In genomic region chr6:83138056-83138455, GRCm38 (mm10) we compare ENCODE assay signal across 8 mouse cellular contexts. TPM values are rescaled to one million over a fixed set of nuclear protein-coding genes. Genes with fewer than 3 reads are reported as not detected.
DNase-seq lines count a peak whose midpoint lies in the region; ATAC-seq and TF ChIP-seq lines count a peak whose summit lies in the region.

No protein-coding gene starts in this region.

- peak overlapping the region; percentile 64 for H3K9ac ChIP-seq in hindbrain, embryonic 14.5 days
- no peak overlapping the region; the same call in 1 of the 2 replicates for H3K9ac ChIP-seq in liver, embryonic 15.5 days
- peak overlapping the region; percentile 89 for H3K9ac ChIP-seq in stomach, postnatal 0 days (ENCODE audit: low read length)

- H3K9me3 ChIP-seq in hindbrain, embryonic 14.5 days (ENCODE audit: control insufficient read depth, low read length): no peaks in the 10 kb centered on the region
- no peaks in the 10 kb centered on the region for H3K9me3 ChIP-seq in liver, embryonic 15.5 days (replicated peaks)
- H3K9me3 ChIP-seq in stomach, postnatal 0 days (ENCODE audit: control insufficient read depth, low read length): no peaks in the 10 kb centered on the region

- H3K4me2 ChIP-seq in hindbrain, embryonic 14.5 days (replicated peaks): peak overlapping the region; percentile 59
- peak overlapping the region; percentile 64 for H3K4me2 ChIP-seq in liver, embryonic 15.5 days
- H3K4me2 ChIP-seq in stomach, postnatal 0 days (replicated peaks; ENCODE audit: low read depth): peak overlapping the region; percentile 89

- H3K27me3 ChIP-seq in kidney, adult 2 months (replicated peaks; ENCODE audit: control insufficient read depth, insufficient read depth, low read length): no peaks in the 10 kb centered on the region
- H3K27me3 ChIP-seq in hindbrain, embryonic 14.5 days (ENCODE audit: control insufficient read depth, insufficient read depth, low read length): peaks cover 6% of the 10 kb centered on the region; the same call in 1 of the 2 replicates
- peaks cover 82% of the 10 kb centered on the region for H3K27me3 ChIP-seq in liver, embryonic 15.5 days
- no peaks in the 10 kb centered on the region for H3K27me3 ChIP-seq in stomach, postnatal 0 days (ENCODE audit: control insufficient read depth, insufficient read depth, low read length)

- WGBS in kidney, adult 2 months: 7% methylated on average over 11 of the region's 11 CpGs
- under 1% methylated on average over 11 of the region's 11 CpGs for WGBS in hindbrain, embryonic 14.5 days
- WGBS in liver, embryonic 15.5 days (ENCODE audit: insufficient replicate concordance): 6% methylated on average over 11 of the region's 11 CpGs
- 7% methylated on average over 11 of the region's 11 CpGs for WGBS in stomach, postnatal 0 days

- no peak for TF ChIP-seq EP300 in stomach, postnatal 0 days (optimal IDR thresholded peaks at IDR 0.05)

- TF ChIP-seq CTCF in kidney, adult 2 months (conservative IDR thresholded peaks at IDR 0.05; ENCODE audit: insufficient read depth, insufficient read length, low read depth, low read length): no peak
- TF ChIP-seq CTCF in stomach, postnatal 0 days (IDR thresholded peaks at IDR 0.05; ENCODE audit: low read depth): peak; percentile 41

- H3K4me3 ChIP-seq in kidney, adult 2 months (ENCODE audit: insufficient read depth, low read depth, low read length): peak overlapping the region; percentile 88
- peak overlapping the region; percentile 36 for H3K4me3 ChIP-seq in hindbrain, embryonic 14.5 days (replicated peaks; ENCODE audit: low read length)
- peak overlapping the region; percentile 55 for H3K4me3 ChIP-seq in liver, embryonic 15.5 days (replicated peaks)
- H3K4me3 ChIP-seq in stomach, postnatal 0 days (ENCODE audit: low read depth, low read length): peak overlapping the region; percentile 57

- no peaks in the 10 kb centered on the region for H3K36me3 ChIP-seq in kidney, adult 2 months (ENCODE audit: control insufficient read depth, insufficient read depth, low read length)
- no peaks in the 10 kb centered on the region for H3K36me3 ChIP-seq in hindbrain, embryonic 14.5 days (replicated peaks; ENCODE audit: control insufficient read depth, insufficient read depth)
- H3K36me3 ChIP-seq in liver, embryonic 15.5 days (replicated peaks): no peaks in the 10 kb centered on the region
- H3K36me3 ChIP-seq in stomach, postnatal 0 days (ENCODE audit: control insufficient read depth, insufficient read depth, low read length): no peaks in the 10 kb centered on the region

- peak overlapping the region; percentile 53 for H3K27ac ChIP-seq in kidney, adult 2 months (ENCODE audit: insufficient read depth, low read depth, low read length)
- peak overlapping the region; percentile 89 for H3K27ac ChIP-seq in hindbrain, embryonic 14.5 days
- peak overlapping the region; percentile 81 for H3K27ac ChIP-seq in liver, embryonic 15.5 days (replicated peaks)
- H3K27ac ChIP-seq in stomach, postnatal 0 days (replicated peaks): peak overlapping the region; percentile 99

- no peak for DNase-seq in kidney, adult 2 months
- DNase-seq in kidney, adult 8-10 months: no peak
- DNase-seq in embryo, embryonic 11 days: peak; percentile 83
- no peak for DNase-seq in hindbrain, embryonic 14.5 days (ENCODE audit: low spot score)
- DNase-seq in stomach, postnatal 0 days (ENCODE audit: low spot score): no peak
- DNase-seq in frontal cortex, postnatal 36 days (ENCODE audit: low spot score in 2 of 2): no peak
- no peak for DNase-seq in frontal cortex, adult 2 months (ENCODE audit: extremely low spot score in 1 of 2, low spot score in 1 of 2)

- H3K4me1 ChIP-seq in kidney, adult 2 months (ENCODE audit: control insufficient read depth, insufficient read depth, low read length): peaks cover 16% of the 10 kb centered on the region
- H3K4me1 ChIP-seq in hindbrain, embryonic 14.5 days (replicated peaks; ENCODE audit: control insufficient read depth, insufficient read depth, low read length): peaks cover 30% of the 10 kb centered on the region
- H3K4me1 ChIP-seq in liver, embryonic 15.5 days (replicated peaks): peaks cover 55% of the 10 kb centered on the region
- peaks cover 6% of the 10 kb centered on the region for H3K4me1 ChIP-seq in stomach, postnatal 0 days (replicated peaks; ENCODE audit: control insufficient read depth, insufficient read depth)

- no peak for TF ChIP-seq POLR2A in kidney, adult 2 months (IDR thresholded peaks at IDR 0.05; ENCODE audit: low read depth, low read length)

- peak; percentile 21; the same call in 1 of the 2 replicates for ATAC-seq in hindbrain, embryonic 14.5 days (ENCODE audit: low FRiP score)
- peak; percentile 12; the same call in 1 of the 2 replicates for ATAC-seq in liver, embryonic 15.5 days (ENCODE audit: insufficient read depth)
- ATAC-seq in stomach, postnatal 0 days (ENCODE audit: low FRiP score, low TSS enrichment): peak; percentile 10; the same call in 1 of the 2 replicates

RNA-seq across cellular contexts. Expression of gene Rtkn, which starts 2.8 kb away (rescaled TPM):
- polyA plus RNA-seq in kidney, adult 2 months (2012; rRNA removed): 73.6 and 96.1 TPM in 2 replicates
- polyA plus RNA-seq in hindbrain, embryonic 14.5 days (2014; fragmentation: Nextera tagmentation; extraction: Ambion mirVana): 8.9 and 9.8 TPM in 2 replicates
- polyA plus RNA-seq in liver, embryonic 15.5 days (2015; fragmentation: Nextera tagmentation; extraction: Ambion mirVana): 12.1 and 17.9 TPM in 2 replicates
- 18.5 and 20.4 TPM in 2 replicates for polyA plus RNA-seq in stomach, postnatal 0 days (2015; fragmentation: Nextera tagmentation; extraction: Ambion mirVana)
- polyA plus RNA-seq in frontal cortex, adult 2 months (2012; rRNA removed): 101 and 119 TPM in 2 replicates

RNA-seq across cellular contexts. Expression of gene Ino80b, which starts 12.8 kb away (rescaled TPM):
- polyA plus RNA-seq in kidney, adult 2 months (2012; rRNA removed): 19.0 and 29.8 TPM in 2 replicates
- polyA plus RNA-seq in hindbrain, embryonic 14.5 days (2014; fragmentation: Nextera tagmentation; extraction: Ambion mirVana): 15.4 and 15.8 TPM in 2 replicates
- polyA plus RNA-seq in liver, embryonic 15.5 days (2015; fragmentation: Nextera tagmentation; extraction: Ambion mirVana): 5.0 and 5.3 TPM in 2 replicates
- 7.7 and 9.4 TPM in 2 replicates for polyA plus RNA-seq in stomach, postnatal 0 days (2015; fragmentation: Nextera tagmentation; extraction: Ambion mirVana)
- 24.6 and 31.4 TPM in 2 replicates for polyA plus RNA-seq in frontal cortex, adult 2 months (2012; rRNA removed)

RNA-seq across cellular contexts. Expression of gene Wbp1, which starts 16.7 kb away (rescaled TPM):
- 203 and 259 TPM in 2 replicates for polyA plus RNA-seq in kidney, adult 2 months (2012; rRNA removed)
- polyA plus RNA-seq in hindbrain, embryonic 14.5 days (2014; fragmentation: Nextera tagmentation; extraction: Ambion mirVana): 114 and 134 TPM in 2 replicates
- polyA plus RNA-seq in liver, embryonic 15.5 days (2015; fragmentation: Nextera tagmentation; extraction: Ambion mirVana): 29.6 and 30.2 TPM in 2 replicates
- 57.4 and 59.4 TPM in 2 replicates for polyA plus RNA-seq in stomach, postnatal 0 days (2015; fragmentation: Nextera tagmentation; extraction: Ambion mirVana)
- polyA plus RNA-seq in frontal cortex, adult 2 months (2012; rRNA removed): 95.9 and 107 TPM in 2 replicates

RNA-seq across cellular contexts. Expression of gene Wdr54, which starts 18.1 kb away (rescaled TPM):
- polyA plus RNA-seq in kidney, adult 2 months (2012; rRNA removed): 4.4 and 4.7 TPM in 2 replicates
- polyA plus RNA-seq in hindbrain, embryonic 14.5 days (2014; fragmentation: Nextera tagmentation; extraction: Ambion mirVana): 17.8 and 18.0 TPM in 2 replicates
- polyA plus RNA-seq in liver, embryonic 15.5 days (2015; fragmentation: Nextera tagmentation; extraction: Ambion mirVana): 0.35 and 0.59 TPM in 2 replicates
- 1.6 and 1.7 TPM in 2 replicates for polyA plus RNA-seq in stomach, postnatal 0 days (2015; fragmentation: Nextera tagmentation; extraction: Ambion mirVana)
- 26.6 and 27.7 TPM in 2 replicates for polyA plus RNA-seq in frontal cortex, adult 2 months (2012; rRNA removed)

RNA-seq across cellular contexts. Expression of gene 1700003E16Rik, which starts 18.1 kb away (rescaled TPM):
- 1.4 and 1.6 TPM in 2 replicates for polyA plus RNA-seq in kidney, adult 2 months (2012; rRNA removed)
- 7.1 and 7.5 TPM in 2 replicates for polyA plus RNA-seq in hindbrain, embryonic 14.5 days (2014; fragmentation: Nextera tagmentation; extraction: Ambion mirVana)
- polyA plus RNA-seq in liver, embryonic 15.5 days (2015; fragmentation: Nextera tagmentation; extraction: Ambion mirVana): 0.10 and 0.17 TPM in 2 replicates
- polyA plus RNA-seq in stomach, postnatal 0 days (2015; fragmentation: Nextera tagmentation; extraction: Ambion mirVana): 1.1 TPM in 2 replicates
- 28.6 TPM in 2 replicates for polyA plus RNA-seq in frontal cortex, adult 2 months (2012; rRNA removed)

Comparison
In these comparisons a context has a peak if more than half of its experiments do, and no peak if none do; other contexts are left out.
1. H3K4me3 ChIP-seq: peak in every context shown above with its lines; median percentile 88 in kidney, adult 2 months; 57 in stomach, postnatal 0 days; 55 in liver, embryonic 15.5 days; 36 in hindbrain, embryonic 14.5 days.